Mouse (Mus musculus): ENCODE data around the gene Stard3. TPM values are rescaled to one million over a fixed set of nuclear protein-coding genes. Genes with fewer than 3 reads are reported as not detected.

Gene Stard3
- total and polyA plus RNA-seq, 3 experiments = 53.0 to 62.5 TPM; not detected in 1

GRCm38 (mm10) chr11:98340597-98340996 lies 17.6 kb upstream of the Stard3 start:
- DNase-seq (ENCODE audit: low read depth, low spot score) = no peak
- TF ChIP-seq BHLHE40 (IDR thresholded peaks at IDR 0.05; ENCODE audit: borderline replicate concordance, low read depth, low read length) (no peak), HCFC1 (IDR thresholded peaks at IDR 0.05; ENCODE audit: low read depth, low read length) (no peak), CTCF (IDR thresholded peaks at IDR 0.05 in 2 of 3, conservative IDR thresholded peaks at IDR 0.05 in 1 of 3; ENCODE audit: control insufficient read depth in 1 of 3, insufficient read depth in 1 of 3, low read depth in 2 of 3, low read length in 3 of 3, poor library complexity in 1 of 3, severe bottlenecking in 1 of 3) (no peak), KAT2A (conservative IDR thresholded peaks at IDR 0.05; ENCODE audit: low read depth, low read length) (no peak), NELFE (IDR thresholded peaks at IDR 0.05; ENCODE audit: low read depth, low read length) (no peak), UBTF (IDR thresholded peaks at IDR 0.05; ENCODE audit: borderline replicate concordance, insufficient read depth, low read depth, low read length) (no peak), TBP (IDR thresholded peaks at IDR 0.05; ENCODE audit: low read depth, low read length) (no peak), ZNF384 (IDR thresholded peaks at IDR 0.05; ENCODE audit: low read depth, low read length) (no peak), RAD21 (IDR thresholded peaks at IDR 0.05; ENCODE audit: low read depth, low read length) (no peak), ZKSCAN1 (IDR thresholded peaks at IDR 0.05; ENCODE audit: low read depth, low read length) (no peak)
- Histone ChIP-seq H3K27me3 (ENCODE audit: control insufficient read depth in 1 of 2, insufficient read depth in 2 of 2, low read length in 2 of 2) (peaks cover 0 to 5% of the 10 kb centered on the region in 2 experiments; a peak in 2 of 4 replicates), H3K4me3 (ENCODE audit: control insufficient read depth in 1 of 2, insufficient read depth in 1 of 2, low read depth in 2 of 2, low read length in 2 of 2) (no peak overlapping the region), H3K4me1 (ENCODE audit: control insufficient read depth in 1 of 2, insufficient read depth in 2 of 2, low read length in 2 of 2) (peaks cover 0 to 5% of the 10 kb centered on the region in 2 experiments; a peak in 2 of 4 replicates), H3K36me3 (ENCODE audit: control insufficient read depth in 1 of 2, insufficient read depth in 2 of 2, low read length in 2 of 2) (peaks cover 0 to 3% of the 10 kb centered on the region in 2 experiments; a peak in 2 of 4 replicates), H3K79me2 (ENCODE audit: control insufficient read depth, insufficient read depth, low read length, poor library complexity) (no peaks in the 10 kb centered on the region), H3K9me3 (replicated peaks; ENCODE audit: insufficient read depth, low read length) (no peaks in the 10 kb centered on the region), H3K27ac (ENCODE audit: control insufficient read depth, low read depth, low read length) (no peak overlapping the region), H3K9ac (ENCODE audit: control insufficient read depth, low read depth, low read length, poor library complexity, severe bottlenecking) (no peak overlapping the region)

- Histone ChIP-seq H3K4me1 (ENCODE audit: control insufficient read depth in 1 of 2, insufficient read depth in 2 of 2, low read length in 2 of 2) (peaks cover 0 to 11% of the 10 kb centered on the region in 2 experiments; a peak in 3 of 4 replicates), H3K9ac (ENCODE audit: control insufficient read depth, low read depth, low read length, poor library complexity, severe bottlenecking) (no peak overlapping the region)
These were observed 17.0 kb upstream of the Stard3 start for GRCm38 (mm10) chr11:98341174-98341573.

More at GRCm38 (mm10) chr11:98341174-98341573, 17.0 kb upstream of the Stard3 start:
- no peak overlapping the region for H3K27ac ChIP-seq (ENCODE audit: control insufficient read depth, low read depth, low read length)
- H3K27me3 ChIP-seq (ENCODE audit: control insufficient read depth in 1 of 2, insufficient read depth in 2 of 2, low read length in 2 of 2) = peaks cover 0 to 5% of the 10 kb centered on the region in 2 experiments; a peak in 2 of 4 replicates
- H3K9me3 ChIP-seq (replicated peaks; ENCODE audit: insufficient read depth, low read length) = no peaks in the 10 kb centered on the region
- no peak for DNase-seq (ENCODE audit: low read depth, low spot score)
- H3K36me3 ChIP-seq (ENCODE audit: control insufficient read depth in 1 of 2, insufficient read depth in 2 of 2, low read length in 2 of 2) = peaks cover 0 to 5% of the 10 kb centered on the region in 2 experiments; a peak in 2 of 4 replicates
- TF ChIP-seq MAZ (IDR thresholded peaks at IDR 0.05; ENCODE audit: low read depth, low read length) = no peak
- TF ChIP-seq USF1 (IDR thresholded peaks at IDR 0.05; ENCODE audit: low read depth, low read length) = no peak
- no peak for TF ChIP-seq CTCF (IDR thresholded peaks at IDR 0.05 in 2 of 3, conservative IDR thresholded peaks at IDR 0.05 in 1 of 3; ENCODE audit: control insufficient read depth in 1 of 3, insufficient read depth in 1 of 3, low read depth in 2 of 3, low read length in 3 of 3, poor library complexity in 1 of 3, severe bottlenecking in 1 of 3)
- TF ChIP-seq HCFC1 (IDR thresholded peaks at IDR 0.05; ENCODE audit: low read depth, low read length) = no peak
- no peak for TF ChIP-seq ZC3H11A (IDR thresholded peaks at IDR 0.05; ENCODE audit: low read depth, low read length)
- no peak for TF ChIP-seq MAX (IDR thresholded peaks at IDR 0.05; ENCODE audit: low read length)
- no peak for TF ChIP-seq MYC (IDR thresholded peaks at IDR 0.05; ENCODE audit: low read depth, low read length)
- no peak for TF ChIP-seq TBP (IDR thresholded peaks at IDR 0.05; ENCODE audit: low read depth, low read length)
- TF ChIP-seq USF2 (IDR thresholded peaks at IDR 0.05; ENCODE audit: borderline replicate concordance in 1 of 2, insufficient read depth in 1 of 2, low read depth in 1 of 2, low read length in 2 of 2) = no peak
- no peak for TF ChIP-seq POLR2AphosphoS2 (IDR thresholded peaks at IDR 0.05; ENCODE audit: low read length)
- no peak for TF ChIP-seq POLR2AphosphoS5 (IDR thresholded peaks at IDR 0.05; ENCODE audit: borderline replicate concordance, low read depth, low read length)
- no peak for TF ChIP-seq NELFE (IDR thresholded peaks at IDR 0.05; ENCODE audit: low read depth, low read length)
- TF ChIP-seq TCF12 (IDR thresholded peaks at IDR 0.05; ENCODE audit: low read depth, low read length) = no peak
- no peak for TF ChIP-seq MXI1 (IDR thresholded peaks at IDR 0.05; ENCODE audit: low read depth, low read length)
- TF ChIP-seq UBTF (IDR thresholded peaks at IDR 0.05; ENCODE audit: borderline replicate concordance, insufficient read depth, low read depth, low read length) = no peak
- no peak overlapping the region for H3K4me3 ChIP-seq (ENCODE audit: control insufficient read depth in 1 of 2, insufficient read depth in 1 of 2, low read depth in 2 of 2, low read length in 2 of 2)
- H3K79me2 ChIP-seq (ENCODE audit: control insufficient read depth, insufficient read depth, low read length, poor library complexity) = no peaks in the 10 kb centered on the region
